Mouse (Mus musculus) C2C12 (cell line): ENCODE results near the gene Slc38a6. TPM values are rescaled to one million over a fixed set of nuclear protein-coding genes. Genes with fewer than 3 reads are reported as not detected.

Experiments used
- H3K27me3 ChIP-seq: one replicate; pipeline ENCODE4 v1.6.1; 2011; ENCODE audit not compliant: control insufficient read depth, insufficient read depth, insufficient read length
- H3K36me3 ChIP-seq: one replicate; pipeline ENCODE4 v1.6.1; 2011; ENCODE audit not compliant: control insufficient read depth, insufficient read depth
- H3K4me3 ChIP-seq: one replicate; pipeline ENCODE4 v1.5.1; 2011; ENCODE audit warnings: mild to moderate bottlenecking, control low read depth; ENCODE audit not compliant: poor library complexity, insufficient read depth, severe bottlenecking
- H3K79me2 ChIP-seq: one replicate; pipeline ENCODE4 v1.6.1; 2011; ENCODE audit not compliant: control insufficient read depth, insufficient read depth
- H3K79me3 ChIP-seq: one replicate; pipeline ENCODE4 v1.6.1; 2011; ENCODE audit warnings: low read depth, control low read depth
- H3ac ChIP-seq: one replicate; pipeline ENCODE3; 2011; ENCODE audit warnings: low read depth; ENCODE audit not compliant: control insufficient read depth, insufficient read length
- CEBPB ChIP-seq: IDR thresholded peaks from one replicate; pipeline ENCODE4 v1.6.1; 2011; ENCODE audit warnings: low read depth, mild to moderate bottlenecking, control low read depth, moderate library complexity
- CTCF ChIP-seq: IDR thresholded peaks from one replicate; pipeline ENCODE4 v1.5.1; 2011; ENCODE audit not compliant: control insufficient read depth, insufficient read depth, insufficient read length
- FOSL1 ChIP-seq: IDR thresholded peaks from one replicate; pipeline ENCODE4 v1.8.0; 2011; ENCODE audit warnings: mild to moderate bottlenecking, low read length; ENCODE audit not compliant: poor library complexity, insufficient read depth, severe bottlenecking
- MAX ChIP-seq: IDR thresholded peaks from one replicate; pipeline ENCODE4 v1.6.1; 2011; ENCODE audit warnings: mild to moderate bottlenecking, control low read depth
- MYOD1 ChIP-seq: IDR thresholded peaks from one replicate; pipeline ENCODE4 v1.6.1; 2011; ENCODE audit warnings: low read depth; ENCODE audit not compliant: control insufficient read depth, insufficient read length
- MYOG ChIP-seq: IDR thresholded peaks from one replicate; pipeline ENCODE4 v1.6.1; 2011; ENCODE audit not compliant: control insufficient read depth, insufficient read length; ENCODE audit errors: extremely low read depth
- USF1 ChIP-seq: IDR thresholded peaks from one replicate; pipeline ENCODE4 v1.6.1; 2011; ENCODE audit warnings: low read depth, mild to moderate bottlenecking, control low read depth, moderate library complexity
- polyA plus RNA-seq: library from polyadenylated mRNA; unstranded; fragments of >200 nt; fragmentation: generic; extraction: Trizol; gene quantifications from one replicate; pipeline ENCODE4 v1.2.1, GENCODE M21; 2012; ENCODE audit warnings: missing spikeins

Slc38a6 gene
- polyA plus RNA-seq, 1 experiment, result 13.1 TPM

DNA sequence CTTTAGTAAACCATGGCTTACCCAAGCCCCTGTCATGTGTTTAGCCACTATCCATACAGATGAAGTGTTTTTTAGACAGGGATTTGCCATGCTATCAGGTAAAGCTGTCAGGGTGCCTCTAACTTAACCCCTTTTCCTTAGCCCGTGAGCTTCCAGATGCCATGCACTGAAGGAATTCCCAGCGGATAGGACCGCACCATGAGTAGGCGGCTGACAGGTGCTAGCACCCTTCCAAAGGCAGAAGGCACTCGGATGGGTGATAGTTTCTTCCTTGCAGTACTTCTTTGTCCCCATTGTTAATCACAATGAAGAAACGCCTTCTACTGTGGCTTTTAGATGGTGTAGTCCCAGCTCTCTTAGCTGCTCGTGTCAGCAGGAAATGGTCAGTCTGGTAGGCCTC is 60.6 kb downstream of the Slc38a6 start:
- H3K79me3 ChIP-seq, result no peaks in the 10 kb centered on the region
- H3K79me2 ChIP-seq, result no peaks in the 10 kb centered on the region
- no peak overlapping the region for H3ac ChIP-seq
- H3K36me3 ChIP-seq, result peaks cover 60% of the 10 kb centered on the region
- no peak overlapping the region for H3K4me3 ChIP-seq
- TF ChIP-seq CTCF, result no peak
- TF ChIP-seq FOSL1, result no peak
- no peak for TF ChIP-seq CEBPB
- no peak for TF ChIP-seq MYOD1
- TF ChIP-seq MAX, result no peak
- H3K27me3 ChIP-seq, result no peaks in the 10 kb centered on the region

GRCm38 (mm10) chr12:73350466-73350865 is 63.9 kb downstream of the Slc38a6 start:
- H3K79me2 ChIP-seq, result no peaks in the 10 kb centered on the region
- H3K4me3 ChIP-seq, result no peak overlapping the region
- H3K27me3 ChIP-seq, result no peaks in the 10 kb centered on the region
- H3K79me3 ChIP-seq, result no peaks in the 10 kb centered on the region
- peaks cover 50% of the 10 kb centered on the region for H3K36me3 ChIP-seq
- no peak overlapping the region for H3ac ChIP-seq
- TF ChIP-seq CEBPB, result no peak
- no peak for TF ChIP-seq MYOD1
- TF ChIP-seq USF1, result no peak
- no peak for TF ChIP-seq FOSL1
- TF ChIP-seq MAX, result no peak

GRCm38 (mm10) chr12:73350982-73351381 is 64.4 kb downstream of the Slc38a6 start:
- Histone ChIP-seq H3K79me3 (no peaks in the 10 kb centered on the region), H3K4me3 (no peak overlapping the region), H3ac (no peak overlapping the region), H3K36me3 (peaks cover 48% of the 10 kb centered on the region), H3K79me2 (no peaks in the 10 kb centered on the region), H3K27me3 (no peaks in the 10 kb centered on the region)
- TF ChIP-seq MYOD1 (no peak), CTCF (no peak)

DNA sequence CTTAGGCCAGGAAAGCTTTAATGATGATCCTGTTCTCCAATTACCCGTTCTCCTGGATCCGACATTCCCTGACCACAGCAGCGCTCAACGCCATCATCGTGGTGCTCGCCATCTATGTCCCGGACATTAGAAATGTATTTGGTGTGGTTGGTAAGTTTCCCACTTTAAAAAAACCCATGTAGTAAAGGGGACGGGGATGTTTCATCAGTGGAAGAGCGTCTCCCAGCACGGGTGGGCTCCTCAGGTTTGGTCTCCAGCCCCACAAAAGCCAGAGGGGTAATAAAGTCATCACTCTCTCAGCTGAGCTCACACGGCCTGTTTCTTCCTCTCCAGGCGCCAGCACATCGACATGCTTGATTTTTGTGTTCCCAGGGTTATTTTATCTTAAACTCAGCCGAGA is 65.2 kb downstream of the Slc38a6 start:
- Histone ChIP-seq H3K4me3 (no peak overlapping the region), H3K36me3 (peaks cover 41% of the 10 kb centered on the region), H3K27me3 (no peaks in the 10 kb centered on the region), H3ac (no peak overlapping the region), H3K79me2 (no peaks in the 10 kb centered on the region), H3K79me3 (no peaks in the 10 kb centered on the region)
- no peak for TF ChIP-seq FOSL1
- no peak for TF ChIP-seq MAX
- no peak for TF ChIP-seq MYOG
- no peak for TF ChIP-seq USF1
- TF ChIP-seq CEBPB, result no peak
- TF ChIP-seq MYOD1, result no peak
- TF ChIP-seq CTCF, result no peak

- Histone ChIP-seq H3K27me3 (no peaks in the 10 kb centered on the region), H3K4me3 (no peak overlapping the region), H3K36me3 (peaks cover 38% of the 10 kb centered on the region), H3K79me2 (no peaks in the 10 kb centered on the region), H3K79me3 (no peaks in the 10 kb centered on the region), H3ac (no peak overlapping the region)
- TF ChIP-seq MYOD1 (no peak), USF1 (no peak), MYOG (no peak), FOSL1 (no peak), CTCF (no peak), MAX (no peak), CEBPB (no peak)
These were observed 66.8 kb downstream of the Slc38a6 start for GRCm38 (mm10) chr12:73353362-73353761.

DNA sequence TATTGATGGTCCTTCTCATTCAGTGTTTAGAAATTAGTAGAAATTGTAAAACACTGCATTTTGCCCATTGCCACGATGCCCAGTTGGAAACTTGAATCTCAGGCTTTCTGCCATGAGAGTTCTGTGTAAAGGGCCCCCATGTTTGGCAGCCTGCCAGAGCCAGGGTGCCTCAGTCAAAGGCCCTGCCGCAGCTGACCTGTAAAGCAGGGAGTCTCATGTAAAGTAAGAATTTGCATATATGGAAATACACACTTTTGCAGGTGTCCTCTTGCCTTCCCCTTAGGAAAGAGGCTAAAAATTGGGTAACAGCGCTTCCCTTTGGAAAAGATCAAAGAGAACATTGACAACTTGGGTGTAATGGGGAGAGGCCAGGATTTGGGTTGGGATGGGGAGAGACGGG is 67.9 kb downstream of the Slc38a6 start:
- TF ChIP-seq MYOG (no peak), USF1 (no peak), MAX (no peak), CEBPB (no peak), CTCF (no peak), MYOD1 (no peak), FOSL1 (no peak)
- no peaks in the 10 kb centered on the region for H3K79me3 ChIP-seq
- no peaks in the 10 kb centered on the region for H3K79me2 ChIP-seq
- no peak overlapping the region for H3ac ChIP-seq
- no peak overlapping the region for H3K4me3 ChIP-seq
- no peaks in the 10 kb centered on the region for H3K27me3 ChIP-seq
- peaks cover 39% of the 10 kb centered on the region for H3K36me3 ChIP-seq
